Mouse (Mus musculus) spleen, adult 18-20 months (tissue): ENCODE measurements around the gene Trappc6a.

Source experiments
- DNase-seq, 2 experiments: peaks; one replicate each; pipeline ENCODE4 v3.0.0; 2022; ENCODE audit warnings: mixed read lengths in 2 of 2

The Trappc6a gene

DNA sequence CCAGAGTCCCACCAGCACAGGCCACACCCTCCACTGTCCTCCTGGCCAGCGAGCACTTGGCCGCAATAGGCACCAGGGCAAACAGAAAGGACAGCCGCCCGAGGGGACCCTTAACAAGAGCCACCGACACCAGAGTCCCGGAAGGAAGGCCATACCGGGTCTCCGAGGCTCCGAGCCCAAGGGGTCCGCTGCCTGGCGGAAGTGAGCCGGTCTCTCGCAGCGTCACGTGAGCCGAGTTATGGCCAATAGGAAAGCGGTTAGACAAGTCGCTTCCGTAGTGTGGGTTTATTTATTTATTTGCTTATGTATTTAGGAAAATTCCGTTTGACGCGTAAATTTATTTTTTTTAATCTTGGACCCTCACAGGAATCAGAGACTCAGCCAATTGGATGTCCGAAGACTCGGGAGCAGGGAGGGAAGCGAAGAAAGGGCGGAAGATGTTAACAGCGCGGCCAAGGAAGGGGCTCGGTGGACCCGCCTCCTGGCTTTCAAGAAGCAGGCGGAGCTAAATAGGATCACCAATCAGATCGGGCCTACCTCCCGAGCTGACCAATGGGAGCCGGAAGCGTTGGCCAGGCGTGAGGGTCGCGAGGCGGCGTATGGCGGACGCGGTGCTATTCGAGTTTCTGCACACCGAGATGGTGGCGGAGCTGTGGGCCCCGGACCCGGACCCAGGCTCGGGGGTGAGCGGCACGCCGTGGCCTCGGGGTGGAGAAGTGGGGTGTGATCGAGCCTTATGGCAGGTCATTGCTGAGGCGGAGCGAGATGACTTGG is at the start of gene Trappc6a, which contains the start of gene Bloc1s3:
Gene Trappc6a, plus strand, starts transcription at position 246 of the 774 bp plus-strand sequence.
Gene Bloc1s3, minus strand, starts transcription at position 218 of the 774 bp plus-strand sequence.
- DNase-seq = peak; percentile 82 to 89

DNA sequence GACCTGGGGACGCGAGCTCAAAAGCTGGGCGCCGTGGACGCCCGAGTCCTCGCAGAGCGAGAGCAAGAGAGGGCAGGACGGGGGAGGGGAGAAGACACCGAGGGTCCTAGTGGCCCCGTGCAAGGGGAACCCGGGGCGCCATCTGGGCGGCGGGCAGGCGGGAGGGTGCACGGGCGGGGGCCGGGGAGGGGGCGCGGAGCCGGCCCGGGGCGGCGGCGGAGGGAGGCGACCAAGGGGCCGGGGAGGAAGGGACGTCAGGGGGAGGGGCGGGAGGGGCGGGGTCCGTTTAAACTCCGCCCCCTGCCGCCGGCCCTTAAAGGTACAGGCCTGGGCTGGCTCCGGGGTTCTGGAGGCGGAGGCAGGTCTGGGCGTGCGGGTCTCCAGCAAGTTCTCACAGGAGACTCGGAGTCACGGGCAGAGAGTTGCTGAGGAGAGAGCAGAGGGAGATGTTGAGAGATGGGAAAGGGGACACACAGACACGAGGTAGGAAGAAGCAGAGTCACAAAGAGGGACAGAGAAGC is 49.5 kb upstream of the Trappc6a start, which contains the start of gene Mark4:
Gene Mark4, minus strand, starts transcription at position 231 of the 521 bp plus-strand sequence.
- DNase-seq = peak; percentile 60 to 68

DNA sequence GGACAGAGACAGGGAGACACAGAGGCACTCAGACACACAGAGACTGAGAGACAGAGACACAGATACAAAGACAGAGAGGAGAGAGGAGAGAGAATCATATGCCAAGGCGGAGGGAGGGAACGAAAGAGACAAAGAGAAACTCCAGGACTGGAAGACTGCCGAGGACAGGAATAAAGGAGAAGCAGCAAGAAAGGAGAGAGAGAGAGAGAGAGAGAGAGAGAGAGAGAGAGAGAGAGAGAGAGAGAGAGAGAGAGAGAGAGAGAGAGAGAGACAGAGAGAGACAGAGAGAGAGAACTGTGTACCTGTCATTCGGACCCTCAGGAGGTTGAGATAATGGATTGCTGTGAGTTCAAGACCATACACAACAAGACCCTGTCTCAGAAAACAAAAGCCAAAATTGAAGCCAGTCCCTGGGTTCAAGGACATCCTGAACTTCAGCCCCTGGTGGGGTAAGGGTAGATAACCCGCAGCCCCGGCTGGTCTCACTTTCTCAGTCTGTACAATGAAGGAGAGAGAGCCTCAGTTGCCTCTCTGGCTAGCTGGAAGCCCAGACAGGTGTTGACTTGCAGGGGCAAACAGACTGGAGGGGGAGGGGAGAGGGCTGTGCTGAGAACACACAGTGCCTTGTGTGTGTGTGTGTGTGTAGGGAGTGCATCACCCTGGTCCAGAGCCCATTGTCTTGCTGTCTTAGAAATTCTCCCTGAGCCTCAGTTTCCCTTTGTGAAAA is 48.9 kb upstream of the Trappc6a start:
- no peak for DNase-seq

DNA sequence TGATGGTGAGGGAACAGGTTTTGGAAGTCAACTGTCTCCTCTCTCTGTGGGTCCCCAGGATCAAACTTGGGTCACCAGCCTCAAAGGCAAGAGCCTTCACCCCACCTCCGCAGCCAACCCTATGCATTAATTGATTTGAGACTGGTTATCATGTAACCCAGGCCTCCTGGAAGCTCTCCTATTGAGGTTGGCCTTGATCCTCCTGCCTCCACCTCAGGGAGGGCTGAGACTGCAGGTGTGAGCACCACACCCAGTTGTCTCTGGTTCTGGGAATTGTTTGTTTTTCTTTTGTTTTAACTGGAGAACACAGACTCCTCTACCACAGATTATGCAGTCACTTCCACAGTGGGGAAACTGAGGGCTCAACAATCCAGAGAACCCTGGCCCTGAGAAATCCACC is 47.7 kb upstream of the Trappc6a start:
- no peak for DNase-seq

DNA sequence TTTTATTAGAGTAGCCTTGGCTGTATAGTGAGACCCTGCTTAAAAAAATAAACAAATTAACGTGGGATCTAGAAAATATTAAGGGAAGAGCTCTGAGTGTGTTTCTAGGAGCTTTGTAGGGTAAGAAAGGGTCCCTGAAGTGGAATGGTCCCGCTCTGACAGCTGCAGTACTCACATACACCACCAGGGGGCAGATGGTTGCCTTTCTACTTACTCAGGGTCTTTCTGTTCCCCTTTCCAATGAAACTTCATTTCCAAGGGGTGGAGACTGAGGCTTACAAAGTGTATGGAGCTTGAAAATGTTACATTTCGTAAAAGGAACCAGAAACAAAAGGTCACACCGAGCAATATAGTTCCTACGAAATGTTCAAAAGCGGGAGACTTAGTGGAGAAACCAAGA is 46.7 kb upstream of the Trappc6a start:
- peak; percentile 35 to 79 for DNase-seq

DNA sequence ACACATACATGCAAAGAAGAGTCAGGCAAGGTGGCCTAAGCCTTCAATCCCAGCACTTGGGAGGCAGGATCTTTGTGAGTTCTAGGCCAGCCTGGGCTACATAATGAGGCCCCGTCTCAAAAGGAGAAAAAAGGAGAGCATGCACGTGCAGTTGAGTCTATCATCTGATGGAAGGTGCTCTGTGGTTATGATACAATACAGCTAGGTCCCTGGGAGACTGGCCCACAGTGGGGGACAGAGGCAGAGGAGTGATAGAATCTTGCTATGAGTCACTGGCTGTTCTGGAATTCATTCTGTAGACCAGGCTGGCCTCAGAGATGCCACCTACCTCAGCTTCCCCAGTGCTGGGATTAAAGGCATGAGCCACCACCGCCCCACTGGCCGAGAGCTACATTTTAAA is 45.8 kb upstream of the Trappc6a start:
- DNase-seq = no peak

DNA sequence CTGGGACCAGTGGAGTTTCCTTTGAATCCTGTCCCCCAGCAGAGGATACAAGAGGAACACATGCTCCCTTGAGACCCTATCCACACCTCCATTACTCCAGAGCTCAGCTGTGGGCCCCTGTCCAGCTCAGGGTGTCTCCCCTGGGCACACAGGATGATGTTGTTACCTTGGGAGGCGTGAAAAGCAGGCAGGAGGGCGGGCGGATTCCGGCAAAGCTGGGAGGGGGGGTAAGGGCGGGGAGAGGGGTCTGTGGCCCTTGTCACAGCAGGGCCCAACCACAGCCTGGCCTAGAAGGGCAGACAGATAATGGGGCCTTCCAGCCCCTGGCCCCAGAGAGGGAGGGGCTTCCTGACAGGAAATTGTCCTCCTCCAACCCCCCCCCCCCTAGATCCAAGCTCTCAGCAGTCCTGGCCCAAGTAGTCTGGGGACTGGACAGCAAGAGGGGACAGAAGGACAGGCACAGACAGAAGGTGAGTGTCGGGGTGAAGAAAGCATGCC is 45.3 kb upstream of the Trappc6a start, which contains the start of gene Exoc3l2:
Gene Exoc3l2, plus strand, starts transcription at position 448 of the 498 bp plus-strand sequence.
- DNase-seq = no peak

DNA sequence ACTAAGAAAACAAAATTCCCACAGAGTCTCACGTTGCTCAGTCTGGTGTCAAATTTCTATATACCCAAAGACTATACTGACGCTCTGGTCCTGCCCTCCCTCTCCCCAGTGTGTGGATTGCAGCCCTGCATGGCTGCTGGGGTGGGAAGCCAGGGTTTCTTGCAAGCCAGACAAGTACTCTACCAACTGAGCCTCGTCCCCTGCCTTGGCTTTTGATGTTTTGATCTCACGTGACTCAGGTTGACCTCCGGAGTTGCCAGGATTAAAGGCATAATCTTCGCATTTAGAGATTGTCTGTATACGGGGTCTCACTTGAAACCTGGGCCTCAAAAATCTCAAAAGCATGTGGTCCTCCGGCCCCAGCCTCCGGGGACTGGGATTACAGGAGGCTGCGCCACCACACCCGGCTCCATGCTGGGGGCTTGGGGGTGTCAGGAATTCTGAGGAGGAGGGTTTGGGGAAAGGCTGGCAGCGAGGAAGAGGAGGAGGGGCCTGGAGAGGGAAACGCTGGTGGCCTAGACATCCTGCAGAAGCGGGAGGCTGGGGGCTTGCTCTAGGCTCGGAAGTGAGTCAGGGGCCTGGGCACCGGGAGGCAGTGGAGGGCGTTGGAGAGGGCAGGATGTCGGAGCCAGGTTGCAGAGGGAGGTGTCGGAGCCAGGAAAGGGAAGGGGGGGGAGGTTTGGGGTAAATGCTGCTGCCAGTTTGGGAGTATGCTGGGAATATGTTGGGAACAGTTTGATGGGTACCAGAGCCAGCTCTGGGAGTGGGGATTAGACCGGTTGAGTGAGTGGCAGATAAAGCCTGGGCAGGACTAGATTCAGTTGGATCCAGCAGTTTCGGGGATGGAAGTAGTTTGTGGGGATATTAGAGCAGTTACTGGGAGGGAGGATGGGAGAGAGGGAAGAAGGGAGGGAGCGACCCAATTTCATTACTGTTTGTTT is 43.6 kb upstream of the Trappc6a start:
- DNase-seq = no peak

DNA sequence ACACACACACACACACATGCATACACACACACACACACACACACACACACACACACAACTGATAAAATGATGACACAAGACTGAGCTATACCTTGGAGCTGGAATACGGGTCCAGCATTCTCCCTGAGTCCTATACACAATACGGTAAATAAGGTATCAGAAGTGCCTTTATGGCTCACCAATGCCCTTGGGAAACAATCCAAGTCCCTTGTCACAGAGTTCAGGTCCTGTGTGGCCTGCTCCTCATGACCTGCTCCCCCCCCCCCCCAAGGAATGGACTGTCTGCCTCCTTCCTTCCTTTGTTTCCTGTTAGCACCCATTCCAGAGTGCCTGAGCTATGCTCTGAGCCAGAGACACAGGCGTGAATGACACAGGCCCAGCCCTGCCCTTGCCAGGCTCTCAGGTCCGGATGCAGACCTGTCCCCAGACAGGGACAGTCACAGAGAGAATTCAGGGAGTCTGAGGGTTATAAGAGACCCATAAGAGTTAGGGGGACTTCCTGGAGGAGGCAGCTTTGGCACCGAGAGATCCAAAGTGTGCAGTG is 41.5 kb upstream of the Trappc6a start:
- no peak for DNase-seq

DNA sequence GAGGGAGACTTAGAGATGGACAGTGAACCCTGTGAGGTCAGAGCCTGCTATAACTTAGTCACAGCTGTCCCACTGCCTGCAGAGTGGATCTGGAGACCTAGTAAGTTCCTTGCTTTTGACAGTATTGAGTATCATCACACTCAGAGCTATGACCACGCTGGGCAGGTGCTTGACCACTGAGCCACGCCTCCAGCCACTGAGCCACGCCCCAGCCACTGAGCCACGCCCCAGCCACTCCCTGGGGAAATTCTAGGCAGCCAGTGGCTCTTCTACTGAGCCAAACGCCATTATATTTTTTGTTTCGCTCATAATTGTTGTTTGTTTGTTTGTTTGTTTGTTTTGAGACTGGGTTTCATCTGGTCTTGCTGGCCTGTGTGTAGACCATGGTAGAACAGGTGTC is 40.6 kb upstream of the Trappc6a start:
- DNase-seq = no peak

DNA sequence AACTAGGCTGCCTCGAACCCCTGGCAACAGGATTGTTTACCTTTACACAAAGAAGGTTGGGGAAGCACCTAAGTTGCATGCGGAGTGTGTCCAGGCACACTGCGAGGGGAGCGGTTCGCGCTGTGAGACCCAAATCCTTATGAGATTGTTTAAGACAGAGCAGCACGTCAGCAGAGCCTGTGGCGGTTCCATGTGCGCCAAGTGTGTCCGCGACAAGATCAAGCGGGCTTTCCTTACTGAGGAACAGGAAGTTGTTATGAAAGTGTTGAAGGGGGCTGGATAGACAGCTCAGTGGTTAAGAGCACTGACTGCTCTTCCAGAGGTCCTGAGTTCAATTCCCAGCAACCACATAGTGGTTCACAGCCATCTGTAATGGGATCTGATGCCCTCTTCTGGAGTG is 39.9 kb upstream of the Trappc6a start:
- DNase-seq = no peak

DNA sequence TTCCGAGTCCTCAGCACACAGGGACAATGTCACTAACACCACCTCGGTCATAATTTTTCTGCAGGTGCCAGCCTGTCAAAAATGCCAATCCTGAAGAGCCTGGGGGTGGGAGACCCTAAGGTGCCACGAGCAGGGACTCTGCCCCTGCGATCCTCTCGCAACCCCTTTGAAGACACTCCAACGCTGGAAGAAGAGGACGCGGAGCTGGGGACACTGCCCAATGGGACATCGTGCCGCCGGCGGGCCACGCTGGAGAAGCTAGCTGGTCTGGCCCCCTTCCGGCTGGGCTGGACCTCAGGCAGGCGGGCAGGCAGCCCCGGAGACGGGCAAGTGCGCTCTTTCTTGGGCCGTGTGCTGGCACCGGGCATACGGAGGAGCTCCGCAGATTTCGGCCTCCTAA is 38.8 kb upstream of the Trappc6a start:
- DNase-seq = no peak

DNA sequence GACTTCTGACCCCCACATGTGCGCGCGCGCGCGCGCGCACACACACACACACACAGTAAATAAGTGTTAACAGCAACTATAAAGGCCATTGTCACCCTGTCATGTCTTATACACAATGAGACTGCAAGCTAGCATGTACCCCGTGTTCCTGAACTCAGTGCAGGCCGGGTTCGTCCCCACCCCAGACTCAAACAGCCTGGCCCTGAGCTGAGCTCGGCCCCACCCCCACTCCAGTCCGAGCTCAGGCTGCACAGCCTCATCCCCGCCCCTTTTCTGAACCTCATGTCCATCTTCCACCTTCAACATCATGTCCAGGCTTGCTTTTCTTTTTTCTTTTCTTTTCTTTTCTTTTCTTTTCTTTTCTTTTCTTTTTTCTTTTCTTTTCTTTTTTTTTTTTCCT is 37.9 kb upstream of the Trappc6a start:
- DNase-seq = no peak

DNA sequence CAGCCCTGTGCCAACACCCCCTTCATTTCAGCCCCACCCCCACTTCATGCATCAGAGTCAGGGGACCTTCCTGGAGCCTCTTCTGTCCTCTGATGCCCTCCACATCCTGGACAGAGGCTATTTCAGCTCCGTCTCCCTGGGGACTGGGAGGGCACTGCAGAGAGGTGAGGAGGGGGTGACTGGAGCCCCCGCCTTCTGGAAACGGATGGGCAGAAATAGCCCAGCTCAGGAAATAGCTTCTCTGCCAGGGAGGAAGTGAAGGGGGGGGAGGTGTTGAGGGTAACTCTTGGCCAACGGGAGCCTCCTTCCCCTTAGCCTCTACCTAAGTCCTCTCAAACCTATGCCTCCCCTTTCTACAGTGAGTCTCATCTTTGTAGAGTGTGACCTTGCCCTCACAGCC is 35.8 kb upstream of the Trappc6a start:
- peak in 1 of 2 experiments; percentile 28 for DNase-seq

DNA sequence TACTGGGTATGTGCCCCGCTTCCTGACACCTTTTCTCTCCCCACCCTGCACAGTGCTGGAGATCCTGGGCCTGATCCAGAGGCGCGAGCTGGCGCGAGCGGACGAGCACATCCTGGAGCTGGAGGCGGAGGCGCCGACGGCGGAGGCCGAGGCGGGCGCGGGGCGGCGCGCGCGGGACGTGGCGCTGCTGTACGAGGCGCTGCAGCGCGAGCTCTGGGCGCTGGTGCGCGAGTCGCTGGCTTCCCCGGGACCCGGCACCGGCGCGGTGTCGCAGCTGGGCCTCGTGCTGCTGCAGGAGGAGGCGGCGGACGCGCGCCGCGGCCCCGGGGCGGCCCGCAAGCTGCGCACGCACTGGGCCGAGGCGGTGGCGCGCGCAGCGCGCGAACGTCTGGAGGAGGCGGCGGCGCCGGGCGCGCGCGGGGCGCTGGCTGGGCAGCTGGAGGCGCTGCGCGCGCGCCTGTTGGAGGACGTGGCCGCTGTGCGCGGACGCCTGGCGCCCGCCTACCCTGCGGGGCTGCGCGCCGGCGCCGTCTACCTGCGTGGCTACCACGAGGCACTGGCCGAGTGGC is 34.2 kb upstream of the Trappc6a start:
- peak; percentile 41 to 57 for DNase-seq

DNA sequence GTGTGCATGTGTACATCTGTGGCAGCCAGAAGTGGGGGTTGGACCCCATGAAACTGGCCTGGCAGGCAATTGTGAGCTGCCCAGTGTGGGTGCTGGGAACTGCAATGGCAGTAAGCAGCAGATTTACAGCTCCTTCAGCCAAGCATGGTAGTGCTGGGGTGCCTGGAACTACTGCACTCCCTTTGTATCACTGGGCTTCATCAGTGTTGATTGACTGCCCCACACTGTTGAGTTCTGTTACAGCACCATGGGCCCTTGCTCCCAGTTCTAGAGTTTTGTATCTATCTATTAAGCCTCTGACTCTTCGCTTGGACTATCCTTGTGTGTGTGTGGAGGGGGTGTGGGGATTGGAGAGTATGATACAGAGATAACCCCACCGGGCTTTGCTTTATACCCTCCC is 31.1 kb upstream of the Trappc6a start:
- DNase-seq = no peak

DNA sequence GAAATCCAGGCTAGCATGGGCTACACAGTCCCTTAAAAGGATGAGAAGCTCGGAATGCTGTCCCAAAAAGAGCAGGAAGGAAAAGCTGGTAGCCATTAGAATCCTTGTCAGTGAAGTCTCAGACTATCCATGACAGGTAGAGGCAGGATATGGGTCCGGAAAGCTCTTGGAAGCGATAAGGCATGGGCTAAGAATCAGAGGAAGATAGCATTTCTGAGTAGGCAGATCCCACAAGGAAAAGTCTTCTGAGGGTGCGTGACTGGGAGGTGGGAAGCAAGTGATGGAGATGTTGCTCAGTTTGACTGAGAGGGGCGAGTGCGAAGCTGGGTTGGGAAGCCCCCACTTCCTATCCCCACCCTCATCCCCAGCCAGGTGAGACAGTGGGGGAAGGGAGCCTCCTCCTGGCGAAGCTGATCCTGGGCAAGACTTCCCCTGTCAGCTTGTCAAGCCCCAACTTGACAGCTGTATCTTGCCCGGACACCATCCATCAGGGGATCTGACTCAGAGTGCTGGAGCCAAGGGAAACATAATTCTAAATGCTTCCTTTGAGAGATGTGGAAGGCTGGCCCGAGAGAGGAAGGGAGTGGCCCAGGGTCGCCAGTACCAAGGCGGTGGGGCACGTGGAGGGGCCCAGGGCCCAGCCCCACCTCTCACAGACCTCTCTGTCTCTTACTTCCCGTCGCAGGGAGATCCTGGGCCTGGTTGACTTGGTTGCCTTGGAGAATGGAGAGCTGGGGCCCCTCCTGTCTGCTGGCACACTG is 30.4 kb upstream of the Trappc6a start:
- DNase-seq = no peak

DNA sequence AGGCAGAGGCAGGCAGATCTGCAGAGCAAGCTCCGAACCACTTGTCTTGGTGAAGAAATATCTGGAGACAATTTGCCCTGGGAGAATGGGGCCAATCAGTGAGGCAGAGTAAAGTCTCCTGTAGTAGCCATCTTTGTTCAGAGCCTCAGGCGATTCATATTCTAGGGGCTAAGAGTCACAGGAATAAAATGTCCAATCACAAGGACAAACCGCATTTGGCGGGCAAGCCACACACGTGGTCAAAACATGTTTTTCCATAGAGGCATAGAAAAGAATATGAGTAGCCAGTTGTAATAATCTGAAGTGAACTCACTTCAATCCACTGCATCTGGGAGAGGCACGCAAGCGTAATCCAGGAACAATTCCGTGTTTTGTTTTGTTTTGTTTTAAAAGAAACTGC is 24.9 kb upstream of the Trappc6a start:
- no peak for DNase-seq

DNA sequence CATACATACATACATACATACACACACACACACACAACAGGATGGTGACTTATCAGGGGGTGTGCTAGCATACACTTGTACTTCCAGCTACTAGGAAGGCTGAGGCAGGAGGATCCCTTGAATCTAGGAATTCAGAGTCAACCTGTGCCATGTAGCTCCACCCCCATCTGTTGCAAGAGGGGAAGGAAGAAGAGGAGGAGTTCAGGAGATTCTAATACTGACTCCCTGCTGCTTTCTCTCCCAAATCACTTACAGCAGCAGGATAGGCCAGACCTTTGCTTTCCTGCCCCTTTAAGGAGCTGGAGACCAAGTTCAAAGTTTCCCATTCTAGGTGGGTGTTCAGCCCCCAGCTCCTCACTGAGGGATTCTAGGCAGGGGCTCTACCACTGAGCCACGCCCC is 22.7 kb upstream of the Trappc6a start:
- no peak for DNase-seq

DNA sequence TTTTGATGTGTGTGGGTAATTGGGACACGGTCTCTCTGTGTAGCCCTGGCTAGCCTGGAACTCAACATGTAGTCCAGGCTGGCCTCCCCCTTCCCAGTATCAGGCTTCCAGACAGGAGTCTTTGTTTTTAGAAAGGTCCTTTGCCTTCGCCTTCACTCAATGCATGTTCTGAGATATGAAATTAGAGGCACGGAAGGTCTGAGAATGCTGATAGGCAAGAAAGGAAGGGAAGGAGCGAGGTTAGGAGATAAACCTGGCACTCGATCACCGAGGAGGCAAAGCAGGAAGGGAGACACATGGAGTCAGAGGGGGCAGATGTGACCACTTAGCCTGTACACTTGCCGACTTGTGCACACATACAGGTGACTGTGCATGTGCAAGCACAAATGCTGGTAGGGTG is 21.6 kb upstream of the Trappc6a start:
- no peak for DNase-seq

DNA sequence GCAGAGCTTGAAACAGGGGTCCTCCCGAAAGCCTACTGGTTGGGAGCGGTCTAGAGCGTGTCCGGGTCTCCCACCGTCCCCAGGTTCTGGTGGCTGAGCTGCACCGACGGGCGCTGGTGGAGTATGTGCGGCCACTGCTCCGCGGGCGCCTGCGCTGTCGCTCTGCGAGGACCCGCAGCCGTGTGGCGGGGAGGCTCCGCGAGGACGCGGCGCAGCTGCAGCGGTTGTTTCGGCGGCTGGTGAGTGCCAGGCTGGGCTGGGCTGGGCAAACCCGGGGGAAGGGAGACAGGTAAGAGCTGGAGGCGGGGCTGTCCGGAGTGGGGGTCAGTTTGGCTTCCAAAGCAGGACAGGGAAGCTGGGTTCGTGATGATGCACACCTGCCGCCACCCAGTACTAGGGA is 18.7 kb upstream of the Trappc6a start:
- DNase-seq = no peak
